Mouse (Mus musculus) intestine, embryonic 14.5 days (tissue): ENCODE measurements around the gene Glmn. TPM values are rescaled to one million over a fixed set of nuclear protein-coding genes. Genes with fewer than 3 reads are reported as not detected.

ENCODE experiments used
- ATAC-seq: fragments of 200-750 bp; cut with Nextera tagmentation; replicated peaks from 2 replicates; pipeline ENCODE4 v1.8.0; 2017; ENCODE audit warnings: low read depth, moderate number of reproducible peaks, moderate TSS enrichment, moderate library complexity; ENCODE audit not compliant: low FRiP score, low TSS enrichment
- DNase-seq: peaks from one replicate; pipeline ENCODE4 v3.0.0-alpha.2; 2018; ENCODE audit warnings: low spot score
- H3K27ac ChIP-seq: fragments of 300-500 bp; sonication (generic); 2 replicates; pipeline ENCODE4 v1.5.1; 2014; ENCODE audit warnings: low read depth, mild to moderate bottlenecking, control low read depth
- H3K27me3 ChIP-seq: fragments of 300-500 bp; sonication (generic); replicated peaks from 2 replicates; pipeline ENCODE4 v1.6.1; 2014; ENCODE audit warnings: low read length, control low read depth; ENCODE audit not compliant: control insufficient read depth, insufficient read depth
- H3K36me3 ChIP-seq: fragments of 300-500 bp; sonication (generic); 2 replicates; pipeline ENCODE4 v1.6.1; 2014; ENCODE audit warnings: low read length, control low read depth; ENCODE audit not compliant: control insufficient read depth, insufficient read depth
- H3K4me1 ChIP-seq: fragments of 300-500 bp; sonication (generic); replicated peaks from 2 replicates; pipeline ENCODE4 v1.6.1; 2014; ENCODE audit warnings: low read length, control low read depth, mixed read lengths; ENCODE audit not compliant: control insufficient read depth, insufficient read depth
- H3K4me2 ChIP-seq: fragments of 300-500 bp; sonication (generic); 2 replicates; pipeline ENCODE4 v1.6.1; 2014; ENCODE audit warnings: low read length
- H3K4me3 ChIP-seq: fragments of 300-500 bp; sonication (generic); 2 replicates; pipeline ENCODE4 v1.5.1; 2014; ENCODE audit warnings: low read depth, low read length, control low read depth, mixed read lengths
- H3K9ac ChIP-seq: fragments of 300-500 bp; sonication (generic); 2 replicates; pipeline ENCODE4 v1.6.1; 2014; ENCODE audit warnings: mild to moderate bottlenecking, low read length
- H3K9me3 ChIP-seq: fragments of 300-500 bp; sonication (generic); 2 replicates; pipeline ENCODE4 v1.6.1; 2016; ENCODE audit warnings: low read length, control low read depth; ENCODE audit not compliant: control insufficient read depth
- WGBS: fragments of 180-500 bp; shearing (Covaris S2); extraction: QIAGEN DNeasy Blood & Tissue Kit; methylation state at CpG from one replicate; pipeline ENCODE4 v1.1.7; 2014; 5-methylcytosine and 5-hydroxymethylcytosine counted together
- polyA plus RNA-seq: library from polyadenylated mRNA; unstranded; fragments of >200 nt; fragmentation: Nextera tagmentation; extraction: Ambion mirVana; gene quantifications from 2 replicates; pipeline ENCODE4 v1.2.1, GENCODE M21; 2014

The Glmn gene
- polyA plus RNA-seq, result 32.5 and 33.0 TPM in 2 replicates

DNA sequence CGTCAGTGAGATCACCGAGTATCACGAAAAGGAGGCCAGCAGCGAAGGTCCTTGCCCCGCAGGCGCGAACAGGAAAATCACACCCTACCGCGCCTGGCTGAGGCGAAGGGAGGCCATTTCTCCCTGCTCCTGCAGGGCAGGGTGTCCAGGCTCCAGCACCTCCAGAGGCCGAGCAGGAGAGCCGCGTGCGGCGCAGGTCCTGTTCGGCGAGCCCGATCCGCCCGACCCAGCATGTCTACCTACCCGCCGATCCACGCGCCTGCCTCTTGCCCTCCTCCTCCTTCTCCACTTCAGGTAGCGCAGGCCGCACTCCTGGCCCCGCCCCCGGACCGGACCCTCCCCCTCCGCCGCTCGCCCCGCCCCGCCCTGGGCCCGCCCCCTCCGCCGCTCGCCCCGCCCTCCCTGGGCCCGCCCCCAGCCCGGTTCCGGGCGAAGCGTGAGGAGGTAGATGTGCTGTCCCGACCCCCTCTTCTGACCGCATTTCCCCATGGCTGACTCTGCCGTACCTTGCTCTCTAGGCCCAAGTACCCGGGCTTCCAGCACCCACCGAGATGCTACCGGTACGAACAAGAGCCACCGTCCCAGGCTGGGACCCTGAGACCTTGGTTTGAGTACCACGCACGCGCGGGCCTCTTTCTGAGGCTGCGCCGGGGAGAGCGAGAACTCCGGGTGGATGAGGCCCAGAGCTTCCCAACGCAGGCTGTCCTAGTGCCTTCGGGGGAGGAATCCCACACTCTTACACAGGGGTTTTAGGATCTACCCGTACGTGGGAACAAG is at the start of gene Glmn, which contains the start of gene Rpap2:
Glmn (minus strand) TSS at position 588 of the 777 bp plus-strand sequence.
Rpap2 (plus strand) TSS at position 73 of the 777 bp plus-strand sequence.
- Histone ChIP-seq H3K27me3 (no peaks in the 10 kb centered on the region), H3K9me3 (no peaks in the 10 kb centered on the region), H3K4me3 (peak within 1 kb of the TSS; percentile 71), H3K4me1 (peaks cover 9% of the 10 kb centered on the region), H3K4me2 (peak within 1 kb of the TSS; percentile 71), H3K36me3 (peaks cover 18% of the 10 kb centered on the region), H3K9ac (peak within 1 kb of the TSS; percentile 75), H3K27ac (peak within 1 kb of the TSS; percentile 83)
- ATAC-seq (peak; percentile 96), DNase-seq (peak; percentile 97)
- WGBS, result under 1% methylated on average over 60 of the region's 64 CpGs

DNA sequence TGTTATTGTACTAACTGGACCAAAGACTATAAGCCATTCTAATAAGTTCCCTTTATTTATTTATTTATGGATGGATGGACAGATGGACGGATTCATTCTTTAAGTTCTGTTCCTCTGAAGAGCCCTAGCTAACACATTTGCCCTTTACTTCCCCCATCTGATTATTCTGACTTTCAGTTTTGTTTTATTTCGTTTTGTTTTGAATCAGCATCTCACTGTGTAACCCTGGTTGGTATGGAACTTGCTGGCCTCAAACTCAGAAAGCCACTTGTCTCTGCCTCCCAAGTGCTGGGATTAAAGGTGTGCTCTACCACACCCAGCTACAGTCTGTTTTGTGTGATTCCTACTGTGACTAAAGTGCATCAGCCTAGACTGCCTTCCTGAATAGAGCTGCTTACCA is 48.2 kb upstream of the Glmn start:
- no peak overlapping the region for H3K4me2 ChIP-seq
- no peak overlapping the region for H3K4me3 ChIP-seq
- ATAC-seq, result no peak
- H3K9ac ChIP-seq, result no peak overlapping the region
- 0 out of 2 replicates have a peak, but pooled peaks cover 4% of the 10 kb centered on the region for H3K36me3 ChIP-seq
- H3K27ac ChIP-seq, result no peak overlapping the region
- H3K9me3 ChIP-seq, result no peaks in the 10 kb centered on the region
- no peaks in the 10 kb centered on the region for H3K27me3 ChIP-seq
- H3K4me1 ChIP-seq, result peaks cover 4% of the 10 kb centered on the region; the same call in 1 of the 2 replicates
- 86% methylated on average over 2 of the region's 2 CpGs for WGBS
- DNase-seq, result no peak

DNA sequence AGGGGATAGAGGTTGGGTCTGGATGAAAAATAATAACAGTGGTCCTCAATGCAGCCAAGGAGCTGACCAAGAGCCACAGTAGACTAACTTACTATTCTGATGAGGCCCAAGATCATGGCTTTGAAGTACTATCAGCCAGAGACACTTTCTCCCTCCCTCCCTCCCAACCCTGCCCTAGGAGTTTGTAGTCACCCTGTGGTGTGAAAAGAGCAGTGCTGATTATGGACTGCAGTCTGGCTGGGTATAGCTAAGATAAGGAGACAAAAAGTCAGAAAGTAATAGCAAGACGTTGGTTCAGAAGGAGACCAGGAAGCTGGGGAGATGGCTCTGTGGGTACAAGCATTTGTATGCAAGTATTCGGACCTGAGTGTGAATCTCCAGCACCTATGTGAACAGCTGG is 46.9 kb upstream of the Glmn start:
- H3K4me3 ChIP-seq, result no peak overlapping the region
- H3K9ac ChIP-seq, result no peak overlapping the region
- WGBS, result 87% methylated on average over 2 of the region's 2 CpGs
- no peak overlapping the region for H3K27ac ChIP-seq
- H3K4me2 ChIP-seq, result no peak overlapping the region
- H3K36me3 ChIP-seq, result 0 out of 2 replicates have a peak, but pooled peaks cover 4% of the 10 kb centered on the region
- no peaks in the 10 kb centered on the region for H3K9me3 ChIP-seq
- H3K27me3 ChIP-seq, result no peaks in the 10 kb centered on the region
- ATAC-seq, result no peak
- DNase-seq, result no peak
- peaks cover 4% of the 10 kb centered on the region; the same call in 1 of the 2 replicates for H3K4me1 ChIP-seq

DNA sequence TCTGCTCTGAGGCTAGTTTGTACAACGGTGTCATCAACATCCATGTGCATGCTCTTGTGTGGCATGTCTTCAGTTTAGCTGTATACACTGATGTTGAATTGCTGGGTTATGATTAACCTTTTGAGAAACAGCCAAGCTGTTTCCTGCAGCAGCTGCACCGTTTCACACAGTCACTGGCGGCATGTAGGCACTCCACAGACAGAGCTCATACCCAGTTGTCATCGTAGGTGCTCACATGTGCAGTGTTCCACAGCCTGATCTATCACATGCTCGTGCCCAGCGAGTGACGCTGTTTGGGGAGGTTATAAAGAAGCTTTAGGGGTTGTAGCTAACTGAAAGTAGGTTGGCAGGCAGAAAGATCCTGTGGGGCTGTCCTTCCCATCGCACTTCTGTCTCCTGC is 40.7 kb upstream of the Glmn start:
- H3K4me3 ChIP-seq, result no peak overlapping the region
- H3K9ac ChIP-seq, result no peak overlapping the region
- no peak for DNase-seq
- H3K4me2 ChIP-seq, result no peak overlapping the region
- H3K27me3 ChIP-seq, result no peaks in the 10 kb centered on the region
- no peak for ATAC-seq
- peaks cover 13% of the 10 kb centered on the region for H3K36me3 ChIP-seq
- no peaks in the 10 kb centered on the region for H3K9me3 ChIP-seq
- WGBS, result 74% methylated on average over 8 of the region's 8 CpGs
- peaks cover 4% of the 10 kb centered on the region; the same call in 1 of the 2 replicates for H3K4me1 ChIP-seq
- no peak overlapping the region for H3K27ac ChIP-seq

DNA sequence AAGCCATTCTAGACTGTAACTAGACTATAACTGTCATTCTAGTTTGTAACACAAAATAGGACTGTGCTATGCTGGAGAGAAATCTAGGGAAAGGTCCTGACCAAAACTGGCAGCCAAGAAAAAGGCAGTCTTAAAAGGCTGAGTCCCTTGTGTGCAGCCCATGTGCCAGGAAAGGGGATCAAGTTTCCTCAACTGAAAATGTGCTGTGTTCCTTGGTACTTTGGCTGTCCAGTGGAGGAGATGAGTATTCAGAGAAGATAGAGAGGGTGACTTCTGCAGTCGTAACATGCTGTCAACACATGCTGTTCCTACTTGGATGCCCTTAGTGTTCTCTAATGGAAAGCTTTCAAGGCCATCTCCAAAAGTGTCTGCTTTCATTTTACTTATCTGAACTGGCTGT is 39.4 kb upstream of the Glmn start:
- H3K4me2 ChIP-seq, result no peak overlapping the region
- H3K4me3 ChIP-seq, result no peak overlapping the region
- no peak for ATAC-seq
- H3K4me1 ChIP-seq, result peaks cover 3% of the 10 kb centered on the region; the same call in 1 of the 2 replicates
- no peak for DNase-seq
- no peaks in the 10 kb centered on the region for H3K9me3 ChIP-seq
- WGBS, result 85% methylated on average over 1 of the region's 1 CpGs
- H3K9ac ChIP-seq, result no peak overlapping the region
- H3K36me3 ChIP-seq, result peaks cover 11% of the 10 kb centered on the region
- no peak overlapping the region for H3K27ac ChIP-seq
- no peaks in the 10 kb centered on the region for H3K27me3 ChIP-seq

DNA sequence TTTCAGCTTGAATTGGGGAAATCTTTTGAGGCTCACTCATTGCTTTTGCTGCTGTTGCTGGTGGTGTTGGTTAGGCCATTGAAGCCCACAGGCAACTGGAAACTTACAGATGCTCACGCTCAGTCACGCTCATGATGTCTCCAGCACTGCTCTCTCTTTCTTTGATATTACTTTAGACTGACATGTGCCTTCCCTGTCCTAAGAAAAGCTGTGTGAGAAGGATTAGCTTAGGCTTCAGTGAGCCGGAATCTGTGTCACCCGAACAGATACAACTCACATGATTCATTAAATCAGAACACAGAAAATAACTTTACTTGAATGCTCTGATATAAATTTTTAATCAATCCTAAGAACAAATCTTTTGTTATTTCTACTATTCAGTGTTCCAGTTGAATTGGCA is 36.0 kb upstream of the Glmn start:
- H3K36me3 ChIP-seq, result peaks cover 11% of the 10 kb centered on the region
- ATAC-seq (no peak), DNase-seq (no peak)
- no peak overlapping the region for H3K4me2 ChIP-seq
- WGBS, result 90% methylated on average over 4 of the region's 4 CpGs
- no peaks in the 10 kb centered on the region for H3K9me3 ChIP-seq
- no peak overlapping the region for H3K4me3 ChIP-seq
- no peaks in the 10 kb centered on the region for H3K4me1 ChIP-seq
- H3K9ac ChIP-seq, result no peak overlapping the region
- no peak overlapping the region for H3K27ac ChIP-seq
- no peaks in the 10 kb centered on the region for H3K27me3 ChIP-seq

DNA sequence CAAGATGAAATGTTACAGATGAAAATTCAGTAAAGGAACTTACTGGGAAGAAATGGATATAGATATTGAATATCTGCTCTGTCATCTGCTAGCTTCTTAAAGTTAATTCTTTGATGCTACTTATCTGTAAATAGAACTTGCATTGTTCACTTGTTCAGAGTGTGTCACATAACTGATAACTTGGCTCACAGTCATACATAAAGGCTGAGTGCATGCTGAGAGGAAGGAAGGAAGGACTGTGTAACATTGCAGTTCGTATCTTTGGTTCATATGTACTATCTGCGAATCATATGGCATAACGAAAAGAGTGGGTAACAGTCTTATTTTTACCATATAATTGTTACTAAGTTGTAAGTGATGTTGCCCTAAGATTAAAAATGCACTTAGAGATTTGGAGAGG is 23.6 kb upstream of the Glmn start:
- H3K9me3 ChIP-seq, result no peaks in the 10 kb centered on the region
- H3K27ac ChIP-seq, result no peak overlapping the region
- no peak overlapping the region for H3K4me2 ChIP-seq
- ATAC-seq (no peak), DNase-seq (no peak)
- WGBS, result 94% methylated on average over 3 of the region's 3 CpGs
- no peak overlapping the region for H3K9ac ChIP-seq
- no peak overlapping the region for H3K4me3 ChIP-seq
- no peaks in the 10 kb centered on the region for H3K27me3 ChIP-seq
- H3K4me1 ChIP-seq, result no peaks in the 10 kb centered on the region
- peaks cover 51% of the 10 kb centered on the region for H3K36me3 ChIP-seq

DNA sequence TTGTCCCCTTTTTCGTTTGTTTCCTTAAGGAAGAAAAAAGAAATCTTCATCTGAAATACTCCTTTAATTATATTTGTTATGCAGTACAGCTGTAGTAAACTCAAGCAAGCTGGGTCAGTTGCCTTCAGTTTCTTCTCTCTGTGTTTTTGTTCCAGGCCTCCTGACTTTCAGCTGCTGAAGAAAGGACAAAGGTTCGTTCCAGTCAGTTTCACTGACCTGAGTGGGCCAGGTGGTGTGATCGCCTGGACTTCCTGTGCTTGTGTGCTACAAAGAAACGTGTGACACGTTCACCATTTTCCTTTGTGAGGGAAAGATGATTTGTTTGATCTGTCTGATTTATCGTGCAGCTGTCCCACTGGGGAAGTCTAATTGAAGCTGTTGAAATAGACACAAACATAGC is 20.3 kb upstream of the Glmn start:
- ATAC-seq, result no peak
- DNase-seq, result no peak
- Histone ChIP-seq H3K9ac (no peak overlapping the region), H3K9me3 (no peaks in the 10 kb centered on the region), H3K4me3 (no peak overlapping the region), H3K4me2 (no peak overlapping the region), H3K27me3 (no peaks in the 10 kb centered on the region), H3K36me3 (peaks cover 56% of the 10 kb centered on the region), H3K4me1 (no peaks in the 10 kb centered on the region), H3K27ac (no peak overlapping the region)
- 74% methylated on average over 6 of the region's 6 CpGs for WGBS

DNA sequence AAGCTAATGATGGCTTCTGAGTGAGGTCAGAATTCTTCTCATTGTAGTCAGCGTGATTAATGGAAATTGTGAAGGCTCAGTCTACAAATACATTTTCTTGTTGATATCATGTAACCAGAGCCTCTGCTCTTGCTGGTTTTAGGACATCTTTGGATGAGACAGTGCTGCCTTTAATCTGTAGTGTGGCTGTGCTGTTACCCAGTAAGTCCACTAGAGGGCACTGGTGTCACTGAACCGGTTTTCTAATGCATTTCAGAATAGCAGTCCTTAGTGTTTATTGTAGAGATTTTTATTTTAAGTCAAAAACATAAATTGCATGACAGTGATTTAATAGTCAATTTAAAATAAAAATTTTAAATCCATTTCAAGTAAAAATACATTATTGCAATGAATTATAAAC is 13.5 kb upstream of the Glmn start:
- WGBS, result 3% methylated on average over 2 of the region's 2 CpGs
- Histone ChIP-seq H3K27me3 (no peaks in the 10 kb centered on the region), H3K27ac (no peak overlapping the region), H3K4me3 (no peak overlapping the region), H3K9ac (no peak overlapping the region), H3K9me3 (no peaks in the 10 kb centered on the region), H3K4me2 (no peak overlapping the region), H3K36me3 (peaks cover 47% of the 10 kb centered on the region), H3K4me1 (no peaks in the 10 kb centered on the region)
- ATAC-seq (0 out of 2 replicates have a peak, but pooled peaks have one; percentile 36), DNase-seq (peak; percentile 65)
